Mouse (Mus musculus) intestine, postnatal 0 days (tissue): Measurements from ENCODE around the gene Tinf2. TPM values are rescaled to one million over a fixed set of nuclear protein-coding genes. Genes with fewer than 3 reads are reported as not detected.

ENCODE experiments used
- ATAC-seq: fragments of 200-750 bp; cut with Nextera tagmentation; 2 replicates; pipeline ENCODE4 v1.8.0; 2017; ENCODE audit warnings: mild to moderate bottlenecking, moderate TSS enrichment, moderate library complexity
- H3K27ac ChIP-seq: fragments of 300-500 bp; sonication (generic); 2 replicates; pipeline ENCODE4 v1.5.1; 2014; ENCODE audit warnings: mild to moderate bottlenecking, low read depth, low read length, moderate library complexity
- H3K27me3 ChIP-seq: fragments of 300-500 bp; sonication (generic); replicated peaks from 2 replicates; pipeline ENCODE4 v1.6.1; 2014; ENCODE audit warnings: low read length, mixed read lengths; ENCODE audit not compliant: control insufficient read depth, insufficient read depth
- H3K36me3 ChIP-seq: fragments of 300-500 bp; sonication (generic); 2 replicates; pipeline ENCODE4 v1.6.1; 2014; ENCODE audit warnings: mild to moderate bottlenecking, moderate library complexity; ENCODE audit not compliant: control insufficient read depth, insufficient read depth
- H3K4me1 ChIP-seq: fragments of 300-500 bp; sonication (generic); replicated peaks from 2 replicates; pipeline ENCODE4 v1.6.1; 2014; ENCODE audit warnings: antibody characterized with exemption, low read length, mixed read lengths; ENCODE audit not compliant: control insufficient read depth, insufficient read depth
- H3K4me2 ChIP-seq: fragments of 300-500 bp; sonication (generic); replicated peaks from 2 replicates; pipeline ENCODE4 v1.6.1; 2014; ENCODE audit warnings: low read depth, mild to moderate bottlenecking, moderate library complexity
- H3K4me3 ChIP-seq: fragments of 300-500 bp; sonication (generic); 2 replicates; pipeline ENCODE4 v1.5.1; 2014; ENCODE audit warnings: low read depth, low read length
- H3K9ac ChIP-seq: fragments of 300-500 bp; sonication (generic); 2 replicates; pipeline ENCODE4 v1.6.1; 2014; ENCODE audit warnings: mild to moderate bottlenecking, low read depth, low read length
- H3K9me3 ChIP-seq: fragments of 300-500 bp; sonication (generic); 2 replicates; pipeline ENCODE4 v1.6.1; 2016; ENCODE audit warnings: mixed run types; ENCODE audit not compliant: control insufficient read depth
- CTCF ChIP-seq: sonication (generic); IDR thresholded peaks from 2 replicates; pipeline ENCODE4 v1.5.1; 2016; ENCODE audit warnings: low read depth, mild to moderate bottlenecking, control low read depth, antibody characterized with exemption, moderate library complexity
- WGBS: fragments of 180-500 bp; shearing (Covaris S2); extraction: QIAGEN DNeasy Blood & Tissue Kit; methylation state at CpG from one replicate; pipeline ENCODE4 v1.1.7; 2014; 5-methylcytosine and 5-hydroxymethylcytosine counted together
- polyA plus RNA-seq: library from polyadenylated mRNA; unstranded; fragments of >200 nt; fragmentation: Nextera tagmentation; extraction: Ambion mirVana; gene quantifications from 2 replicates; pipeline ENCODE4 v1.2.1, GENCODE M21; 2015

Tinf2 gene
- polyA plus RNA-seq, 1 experiment from 2014 or later = 21.9 TPM

- H3K36me3 ChIP-seq = peaks cover 23% of the 10 kb centered on the region
- TF ChIP-seq CTCF = peak; percentile 44
- no peaks in the 10 kb centered on the region for H3K4me1 ChIP-seq
- peak; percentile 85 for ATAC-seq
- H3K9ac ChIP-seq = peak within 1 kb of the TSS; percentile 91
- peak within 1 kb of the TSS; percentile 90 for H3K4me3 ChIP-seq
- H3K27me3 ChIP-seq = no peaks in the 10 kb centered on the region
- H3K27ac ChIP-seq = peak within 1 kb of the TSS; percentile 97
- peak within 1 kb of the TSS; percentile 66 for H3K4me2 ChIP-seq
- WGBS = under 1% methylated on average over 88 of the region's 89 CpGs
- no peaks in the 10 kb centered on the region for H3K9me3 ChIP-seq
Observed at GRCm38 (mm10) chr14:55643060-55643907, 38.3 kb downstream of the Tinf2 start, which contains the start of gene Tm9sf1. Tm9sf1 (minus strand) TSS chr14:55643806.

GRCm38 (mm10) chr14:55642679-55643059 lies 39.0 kb downstream of the Tinf2 start:
- Histone ChIP-seq H3K4me2 (peak overlapping the region; percentile 66), H3K4me1 (no peaks in the 10 kb centered on the region), H3K9ac (peak overlapping the region; percentile 91), H3K27me3 (no peaks in the 10 kb centered on the region), H3K27ac (peak overlapping the region; percentile 97), H3K4me3 (peak overlapping the region; percentile 90), H3K36me3 (peaks cover 29% of the 10 kb centered on the region), H3K9me3 (no peaks in the 10 kb centered on the region)
- WGBS = 18% methylated on average over 8 of the region's 8 CpGs
- no peak for TF ChIP-seq CTCF
- ATAC-seq = peak; percentile 7

DNA sequence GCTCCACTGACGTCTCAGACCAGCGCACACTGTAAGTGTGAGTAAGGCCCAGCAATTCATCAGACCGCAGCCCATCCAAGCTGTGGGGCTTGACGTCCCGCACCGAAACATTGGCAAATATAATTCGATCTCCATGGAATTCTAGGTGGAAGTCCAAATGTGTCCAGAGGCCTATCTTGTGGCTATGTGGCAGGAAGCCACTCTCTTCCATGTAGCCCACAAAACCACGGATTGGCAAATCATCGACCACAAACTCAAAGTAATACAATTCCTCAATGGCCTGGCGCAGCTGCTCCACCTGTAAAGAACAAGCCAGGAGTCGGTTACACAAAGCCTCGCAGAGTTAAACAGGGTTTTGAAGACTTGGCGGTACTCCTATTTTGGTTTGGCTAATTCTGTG lies 40.3 kb downstream of the Tinf2 start:
- Histone ChIP-seq H3K4me2 (no peak overlapping the region), H3K9me3 (no peaks in the 10 kb centered on the region), H3K27ac (no peak overlapping the region), H3K36me3 (peaks cover 35% of the 10 kb centered on the region), H3K4me3 (no peak overlapping the region), H3K9ac (no peak overlapping the region), H3K27me3 (no peaks in the 10 kb centered on the region), H3K4me1 (no peaks in the 10 kb centered on the region)
- no peak for ATAC-seq
- 95% methylated on average over 13 of the region's 13 CpGs for WGBS
- no peak for TF ChIP-seq CTCF

DNA sequence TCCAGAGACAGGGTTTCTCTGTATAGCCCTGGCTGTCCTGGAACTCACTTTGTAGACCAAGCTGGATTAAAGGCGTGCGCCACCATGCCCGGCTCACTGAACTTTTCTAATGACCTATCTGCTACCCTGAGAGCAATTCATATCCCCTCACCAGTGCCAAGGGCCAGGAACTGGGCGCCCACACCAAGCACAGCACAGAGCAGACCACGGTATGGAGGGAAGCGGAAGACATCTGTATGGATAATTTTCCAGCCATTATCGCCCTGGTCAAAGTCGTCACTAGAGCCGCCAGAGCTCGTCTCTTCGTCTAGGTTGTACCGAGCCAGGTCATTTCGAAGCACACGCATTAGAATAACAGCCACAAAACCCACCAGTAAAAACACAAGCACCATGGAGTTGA lies 40.8 kb downstream of the Tinf2 start:
- 96% methylated on average over 14 of the region's 14 CpGs for WGBS
- Histone ChIP-seq H3K4me1 (no peaks in the 10 kb centered on the region), H3K9ac (no peak overlapping the region), H3K4me2 (no peak overlapping the region), H3K4me3 (no peak overlapping the region), H3K27ac (no peak overlapping the region), H3K36me3 (peaks cover 35% of the 10 kb centered on the region), H3K9me3 (no peaks in the 10 kb centered on the region), H3K27me3 (no peaks in the 10 kb centered on the region)
- ATAC-seq = no peak
- TF ChIP-seq CTCF = no peak

- H3K9me3 ChIP-seq = no peaks in the 10 kb centered on the region
- no peak within 1 kb of the TSS for H3K4me3 ChIP-seq
- peaks cover 5% of the 10 kb centered on the region; the same call in 1 of the 2 replicates for H3K4me1 ChIP-seq
- no peak within 1 kb of the TSS for H3K4me2 ChIP-seq
- no peak within 1 kb of the TSS for H3K9ac ChIP-seq
- no peaks in the 10 kb centered on the region for H3K27me3 ChIP-seq
- no peak within 1 kb of the TSS for H3K27ac ChIP-seq
- H3K36me3 ChIP-seq = peaks cover 48% of the 10 kb centered on the region
- no peak for ATAC-seq
- WGBS = 96% methylated on average over 9 of the region's 9 CpGs
- TF ChIP-seq CTCF = no peak
Observed at GRCm38 (mm10) chr14:55637795-55638194, 43.8 kb downstream of the Tinf2 start, which contains the start of gene Gm49378. Gm49378 (minus strand) TSS chr14:55637895.

DNA sequence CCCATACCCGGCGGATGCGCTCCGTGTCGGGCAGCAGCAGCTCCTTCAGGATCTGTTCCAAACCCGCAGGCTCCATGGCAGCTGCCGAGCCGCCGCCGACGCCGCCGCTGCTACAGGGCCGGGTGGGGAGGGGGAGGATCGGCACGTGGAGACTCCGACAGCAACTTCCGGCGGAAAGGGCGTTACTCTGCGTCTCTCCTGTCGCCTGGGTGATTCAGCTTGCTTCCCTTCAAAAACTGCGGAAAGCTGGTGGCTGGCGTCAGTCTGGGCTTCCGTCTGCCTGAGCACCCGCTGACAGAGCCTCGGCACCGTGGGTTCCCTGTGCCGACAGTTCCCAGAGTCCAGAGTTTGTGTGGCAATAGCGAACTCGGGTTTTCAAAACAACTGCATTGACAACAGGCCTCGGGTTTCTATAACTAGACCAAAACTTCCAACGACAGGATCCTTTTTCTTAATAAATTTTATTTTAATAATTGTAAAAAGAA lies 46.1 kb downstream of the Tinf2 start, which contains the start of gene Ipo4:
Gene Ipo4 (minus strand): TSS at position 435 of the 485 bp plus-strand sequence.
- peaks cover 66% of the 10 kb centered on the region for H3K36me3 ChIP-seq
- no peak for TF ChIP-seq CTCF
- H3K27ac ChIP-seq = 0 out of 2 replicates have a peak within 1 kb of the TSS, but pooled peaks have one; percentile 15

More for the DNA sequence above, 46.1 kb downstream of the Tinf2 start, which contains the start of gene Ipo4:
- Histone ChIP-seq H3K9me3 (no peaks in the 10 kb centered on the region), H3K4me2 (peak within 1 kb of the TSS; percentile 98), H3K27me3 (no peaks in the 10 kb centered on the region), H3K4me1 (peaks cover 5% of the 10 kb centered on the region; the same call in 1 of the 2 replicates), H3K4me3 (peak within 1 kb of the TSS; percentile 58), H3K9ac (peak within 1 kb of the TSS; percentile 68)
- ATAC-seq = peak; percentile 71
- 1% methylated on average over 33 of the region's 33 CpGs for WGBS
